Mouse (Mus musculus): ENCODE data around the gene Npas1.

The Npas1 gene

GRCm38 (mm10) chr7:16418713-16419112 lies 58.8 kb downstream of the Npas1 start:
- no peak for DNase-seq (ENCODE audit: low spot score in 2 of 2)

- DNase-seq (ENCODE audit: low spot score in 2 of 2) = no peak
These were observed 60.3 kb downstream of the Npas1 start for GRCm38 (mm10) chr7:16417141-16417771.

GRCm38 (mm10) chr7:16415426-16415825 lies 62.1 kb downstream of the Npas1 start:
- DNase-seq (ENCODE audit: low spot score in 2 of 2) = no peak

- DNase-seq (ENCODE audit: low spot score in 2 of 2) = no peak
These were observed 64.6 kb downstream of the Npas1 start for GRCm38 (mm10) chr7:16412930-16413329.

- no peak for DNase-seq (ENCODE audit: low spot score in 2 of 2)
These were observed 65.2 kb downstream of the Npas1 start for GRCm38 (mm10) chr7:16412220-16412896.

GRCm38 (mm10) chr7:16411100-16411499 lies 66.4 kb downstream of the Npas1 start:
- DNase-seq (ENCODE audit: low spot score in 2 of 2) = no peak

- no peak for DNase-seq (ENCODE audit: low spot score in 2 of 2)
These were observed 70.5 kb downstream of the Npas1 start for GRCm38 (mm10) chr7:16406978-16407377.

All from thymus, postnatal 10 days (tissue).